Mouse (Mus musculus) neutrophil, adult 83 days (primary cell): Measurements from ENCODE around the gene Tmed6. TPM values are rescaled to one million over a fixed set of nuclear protein-coding genes. Genes with fewer than 3 reads are reported as not detected.

ENCODE experiments used
- total RNA-seq, 2 experiments: library from RNA; stranded (reverse); gene quantifications; one replicate each; pipeline ENCODE4 v1.2.4; 2023

Tmed6 gene
- total RNA-seq, result under 1 TPM in 1 of 2 experiments, not detected in 1; 0.55 TPM

DNA sequence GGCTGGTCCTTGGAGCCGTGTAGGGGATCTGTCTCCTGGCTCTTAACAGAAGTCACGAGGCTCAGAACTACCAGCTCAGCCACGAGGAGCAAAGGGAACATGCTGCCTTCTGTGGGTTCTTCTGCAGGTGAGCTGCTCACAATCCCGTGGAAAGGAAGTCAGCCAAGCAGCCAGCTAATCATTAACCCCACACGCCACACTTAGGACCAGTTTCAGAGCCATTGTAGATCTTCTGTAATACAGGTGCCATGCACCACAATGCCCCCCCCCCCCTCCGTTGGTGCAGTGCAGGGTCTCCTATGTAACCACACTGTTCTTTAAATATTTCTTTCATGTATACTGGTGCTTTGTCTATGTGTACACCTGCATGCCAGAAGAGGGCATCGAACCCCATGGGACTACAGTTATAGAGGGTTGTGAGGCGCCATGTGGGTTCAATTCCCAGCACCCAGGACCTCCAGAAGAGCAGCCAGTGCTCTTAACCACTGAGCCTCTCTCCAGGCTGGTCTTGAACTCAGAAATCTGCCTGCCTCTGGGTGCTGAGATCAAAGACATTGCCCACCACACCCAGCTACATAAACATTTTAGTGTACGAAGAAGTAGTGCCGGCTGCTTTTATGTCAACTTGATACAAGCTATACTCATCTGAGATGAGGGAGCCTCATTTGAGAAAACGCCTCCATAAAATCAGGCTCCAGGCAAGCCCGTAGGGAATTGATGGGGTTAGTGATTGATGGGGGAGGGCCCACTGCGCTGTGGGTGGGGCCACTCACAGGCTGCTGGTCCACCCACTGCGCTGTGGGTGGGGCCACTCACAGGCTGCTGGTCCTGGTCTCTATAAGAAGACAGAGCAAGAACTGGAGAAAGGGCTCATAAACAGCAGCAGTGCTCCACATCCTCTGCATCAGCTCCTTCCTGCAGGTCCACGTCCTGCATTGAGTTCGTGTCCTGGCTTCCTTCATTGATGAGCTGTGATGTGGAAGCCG lies at the start of gene Tmed6:
Gene Tmed6 (minus strand): TSS at position 134 of the 986 bp plus-strand sequence.

DNA sequence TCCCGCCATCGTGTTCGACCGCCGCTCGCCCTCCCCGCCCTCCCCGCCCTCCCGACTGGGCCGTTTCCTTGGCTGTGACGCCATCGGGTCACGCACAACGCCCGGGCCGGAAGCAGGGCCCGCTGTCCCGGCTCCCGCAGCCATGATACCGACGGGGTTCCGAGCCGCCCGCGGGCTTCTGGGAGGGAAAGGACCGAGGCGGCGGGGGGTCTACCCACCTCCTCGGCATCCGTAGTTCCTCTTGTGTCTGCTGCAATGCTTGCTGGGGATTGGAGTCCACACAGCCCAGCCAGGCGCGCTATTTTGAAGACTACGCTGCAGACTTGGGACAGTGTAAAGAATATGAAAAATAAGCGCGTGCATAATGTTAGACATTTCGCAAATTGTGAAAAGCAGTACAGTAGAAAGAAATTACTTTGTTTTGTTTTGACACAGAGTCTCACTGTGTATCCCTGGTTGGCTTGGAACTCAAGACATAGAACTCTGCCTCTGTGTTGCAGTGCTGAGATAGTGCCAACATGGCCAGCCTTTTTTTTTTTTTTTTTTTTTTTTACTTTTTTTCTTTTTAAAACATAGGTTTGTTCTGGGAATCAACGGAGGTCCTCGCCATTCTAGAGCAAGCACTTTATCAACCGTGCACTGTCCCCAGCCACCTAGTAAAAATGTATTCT lies 31.1 kb upstream of the Tmed6 start, which contains the start of gene Terf2:
Gene Terf2 (minus strand): TSS at position 182 of the 671 bp plus-strand sequence.

DNA sequence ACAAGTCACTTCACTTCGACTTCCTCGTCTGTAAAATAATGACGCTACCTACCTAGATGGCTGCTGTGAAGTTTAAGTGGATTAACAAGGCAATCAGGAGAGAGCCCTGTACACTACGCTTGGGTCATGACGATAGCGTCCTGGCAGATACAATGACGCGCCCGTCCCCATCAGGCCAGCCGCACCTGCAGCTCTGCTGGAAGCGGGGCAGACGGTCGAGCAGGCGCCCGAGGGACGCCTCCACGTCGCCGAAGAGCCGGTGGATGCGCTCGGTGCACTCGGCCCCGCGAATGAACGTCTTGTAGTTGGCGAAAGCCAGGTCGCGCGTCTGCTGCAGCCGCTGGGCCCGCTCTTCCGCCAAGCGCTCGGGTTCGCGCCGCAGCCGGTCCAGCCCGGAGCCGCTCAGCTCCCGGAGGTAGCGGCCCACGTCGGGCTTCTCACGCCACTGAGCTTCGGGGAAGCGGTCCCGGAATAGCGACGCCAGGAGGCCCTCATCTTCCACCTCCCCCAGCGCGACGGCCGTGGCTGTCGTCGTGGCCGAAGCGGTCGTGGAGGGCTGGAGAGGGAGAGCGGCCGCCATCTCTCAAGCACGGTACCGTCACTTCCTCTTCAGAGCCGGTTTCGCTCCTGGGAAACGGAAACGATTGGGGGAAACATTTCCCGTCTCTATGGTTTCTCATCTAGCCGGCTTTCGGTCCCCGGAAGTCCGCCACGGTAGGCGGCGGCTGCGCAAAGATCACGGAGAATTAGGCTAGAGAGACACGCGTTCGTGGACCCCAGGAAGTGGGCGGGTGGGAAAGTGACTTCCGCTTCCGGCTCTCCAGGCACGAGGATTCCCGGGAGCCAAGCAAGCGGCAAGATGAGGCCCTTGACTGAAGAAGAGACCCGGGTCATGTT lies 9.1 kb downstream of the Tmed6 start, which contains the start of the genes Cog8 and Nip7:
Gene Cog8 (minus strand): TSS at position 614 of the 897 bp plus-strand sequence.
Gene Nip7 (plus strand): TSS at position 802 of the 897 bp plus-strand sequence.

DNA sequence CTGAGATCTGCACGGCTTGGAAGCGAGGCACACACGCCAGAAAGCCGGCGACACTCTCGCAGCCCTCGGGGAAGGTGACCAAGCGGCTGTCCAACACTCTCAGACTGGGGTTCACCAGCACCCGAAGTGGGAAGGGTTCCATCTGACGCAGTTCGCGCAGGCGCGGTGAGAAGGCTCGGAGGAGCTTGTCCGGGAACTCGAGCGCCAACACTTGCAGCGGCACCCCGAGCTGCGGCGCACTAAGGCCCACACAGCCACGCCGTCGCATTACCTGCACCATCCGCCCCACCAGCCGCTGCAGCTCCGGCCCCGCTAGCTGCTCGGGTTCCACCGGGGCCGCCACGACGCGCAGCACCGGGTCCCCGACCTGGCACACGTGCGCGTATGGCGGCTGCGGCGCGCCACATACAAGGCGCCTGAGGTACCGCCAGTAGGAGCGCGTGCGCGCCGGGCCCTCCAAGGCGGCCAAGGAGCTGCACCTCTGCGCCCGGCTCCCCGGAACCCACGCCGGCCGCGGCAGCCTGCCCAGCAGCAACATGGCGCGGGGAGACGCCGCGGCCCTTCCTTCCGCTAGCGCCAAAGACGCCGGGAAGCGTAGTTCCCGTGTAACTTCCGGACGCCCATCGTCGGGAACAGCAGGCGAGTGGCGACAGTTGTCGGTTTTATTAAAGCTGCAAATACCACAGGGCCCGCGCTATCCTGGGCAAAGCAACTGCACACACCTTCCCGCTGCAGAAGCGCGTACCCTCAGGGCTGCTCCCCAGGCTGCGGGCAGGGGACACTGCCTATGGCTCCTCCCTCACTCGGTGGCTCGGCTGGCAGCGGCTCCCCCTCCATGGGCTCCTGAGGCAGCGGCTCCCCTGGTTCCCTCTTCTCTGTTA lies 17.1 kb downstream of the Tmed6 start, which contains the start of gene Pdf:
Gene Pdf (minus strand): TSS at position 554 of the 881 bp plus-strand sequence.

DNA sequence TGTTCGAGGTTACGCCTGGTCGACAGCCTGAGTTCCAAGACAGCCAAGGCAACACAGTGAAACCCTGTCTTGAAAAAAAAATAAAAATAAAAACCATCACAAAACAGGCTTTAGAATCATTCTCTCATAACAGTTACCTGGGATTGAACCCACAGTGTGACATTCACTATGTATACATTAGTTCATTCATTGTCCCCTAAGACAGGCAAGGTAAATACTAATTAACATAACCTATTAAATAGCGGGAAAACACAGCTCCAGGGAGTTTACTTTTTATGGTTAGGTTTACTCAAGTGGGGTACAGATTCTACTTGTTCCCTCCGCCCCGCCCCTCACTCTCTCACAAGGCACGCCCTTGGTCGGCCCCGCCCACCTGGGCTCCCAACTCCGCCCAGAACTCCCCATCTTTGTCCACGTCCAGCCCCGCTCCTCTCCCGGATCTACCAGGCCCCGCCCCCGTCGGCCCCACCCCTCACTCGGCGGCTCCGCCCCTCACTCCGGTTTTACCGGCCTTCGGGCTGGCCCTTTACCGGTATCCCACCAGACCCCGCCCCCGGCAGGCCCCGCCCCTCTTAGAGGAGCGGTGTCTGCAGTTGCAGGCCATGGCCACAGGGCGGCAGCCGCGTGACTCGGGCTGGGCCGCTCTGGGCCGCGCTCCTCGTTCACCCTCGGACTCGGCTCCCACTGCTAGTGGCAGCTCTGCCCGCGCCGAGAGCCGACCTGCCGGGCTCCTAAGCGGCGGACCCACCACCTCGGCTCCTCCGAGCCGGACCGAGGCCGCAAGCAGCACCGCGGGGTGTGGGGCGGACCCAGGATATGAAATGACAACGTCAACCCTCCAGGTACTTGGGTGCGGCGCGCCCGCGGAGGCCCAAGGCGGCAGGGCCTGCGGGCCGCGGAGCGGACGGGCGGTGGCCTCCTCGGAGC lies 34.5 kb downstream of the Tmed6 start, which contains the start of gene Vps4a:
Gene Vps4a (plus strand): TSS at position 573 of the 927 bp plus-strand sequence.

Other genes with a start within 250 kb of the Tmed6 start
- gene Has3, start 195.4 kb downstream of the Tmed6 start, total RNA-seq, result under 1 TPM in 1 of 2 experiments, not detected in 1; 0.31 TPM
- gene Utp4, start 172.0 kb downstream of the Tmed6 start, total RNA-seq, result 1 to 10 TPM; 9.5 TPM
- gene Sntb2, start 129.9 kb downstream of the Tmed6 start, total RNA-seq, result 10 to 100 TPM; 19.1 to 24.3 TPM
- 10 to 100 TPM; 28.6 to 31.5 TPM for gene Vps4a, start 34.4 kb downstream of the Tmed6 start, total RNA-seq
- gene Pdf, start 17.0 kb downstream of the Tmed6 start, total RNA-seq, result 1 to 10 TPM; 4.5 to 4.7 TPM
- gene Cog8, start 9.0 kb downstream of the Tmed6 start, total RNA-seq, result 10 to 100 TPM; 17.1 to 18.3 TPM
- gene Nip7, start 8.8 kb downstream of the Tmed6 start, total RNA-seq, result 10 to 100 TPM; 17.1 to 17.7 TPM
- 10 to 100 TPM; 15.2 to 15.6 TPM for gene Terf2, start 30.9 kb upstream of the Tmed6 start, total RNA-seq
- 10 to 100 TPM; 19.1 to 22.8 TPM for gene Cyb5b, start 85.0 kb upstream of the Tmed6 start, total RNA-seq
- gene Nfat5, start 227.8 kb upstream of the Tmed6 start, total RNA-seq, result 10 to 100 TPM; 55.7 to 76.5 TPM